Mouse (Mus musculus) small intestine, adult 2 months (tissue): ENCODE measurements around the gene Olfr1250.

ENCODE experiments used
- CTCF ChIP-seq: fragments of 200-500 bp; IDR thresholded peaks from 2 replicates; pipeline ENCODE4 v1.5.1; 2012; ENCODE audit warnings: low read depth, mild to moderate bottlenecking, control low read depth, inconsistent platforms, low read length, moderate library complexity, mixed read lengths; ENCODE audit not compliant: insufficient replicate concordance, insufficient read length; ENCODE audit errors: extremely low read depth
- POLR2A ChIP-seq: fragments of 200-500 bp; IDR thresholded peaks from 2 replicates; pipeline ENCODE4 v1.6.1; 2012; ENCODE audit warnings: low read depth, mild to moderate bottlenecking, control low read depth, inconsistent platforms, low read length, moderate library complexity

DNA sequence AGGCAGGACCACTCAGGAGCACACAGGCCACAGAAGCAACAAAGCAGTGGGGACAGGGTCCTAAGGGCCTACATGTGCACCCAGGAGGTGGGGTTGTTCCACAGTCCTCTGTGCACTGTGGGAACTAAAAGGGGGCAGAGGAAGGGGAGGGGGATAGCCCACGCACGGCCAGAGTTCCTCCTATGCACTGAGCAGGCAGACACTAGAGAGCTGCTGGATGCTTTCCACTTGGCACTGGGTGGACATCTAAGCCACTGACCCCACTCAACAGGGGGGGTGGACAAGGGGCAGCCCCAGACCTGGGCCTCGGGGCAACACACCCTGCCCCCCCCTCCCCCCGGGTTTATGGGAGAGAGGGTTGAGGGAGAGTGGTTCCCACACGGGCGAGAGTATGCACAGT is 30.7 kb upstream of the Olfr1250 start:
- no peak for TF ChIP-seq POLR2A
- no peak for TF ChIP-seq CTCF
